Mouse (Mus musculus) right cerebral cortex, postnatal 14 days (tissue): Measurements from ENCODE around the gene Nek8.

ENCODE experiments used
- DNase-seq: peaks from one replicate; pipeline ENCODE4 v3.0.0; 2022

Gene Nek8

GRCm38 (mm10) chr11:78166161-78166560, 10.3 kb downstream of the Nek8 start:
- DNase-seq, result no peak

GRCm38 (mm10) chr11:78165761-78166109, 10.7 kb downstream of the Nek8 start:
- DNase-seq, result peak; percentile 53

- peak; percentile 77 for DNase-seq
Measured at GRCm38 (mm10) chr11:78164924-78165760, 11.3 kb downstream of the Nek8 start, which contains the start of gene Traf4. Gene Traf4 (minus strand): TSS chr11:78165589.

- no peak for DNase-seq
Measured at GRCm38 (mm10) chr11:78164604-78164923, 11.9 kb downstream of the Nek8 start.

DNA sequence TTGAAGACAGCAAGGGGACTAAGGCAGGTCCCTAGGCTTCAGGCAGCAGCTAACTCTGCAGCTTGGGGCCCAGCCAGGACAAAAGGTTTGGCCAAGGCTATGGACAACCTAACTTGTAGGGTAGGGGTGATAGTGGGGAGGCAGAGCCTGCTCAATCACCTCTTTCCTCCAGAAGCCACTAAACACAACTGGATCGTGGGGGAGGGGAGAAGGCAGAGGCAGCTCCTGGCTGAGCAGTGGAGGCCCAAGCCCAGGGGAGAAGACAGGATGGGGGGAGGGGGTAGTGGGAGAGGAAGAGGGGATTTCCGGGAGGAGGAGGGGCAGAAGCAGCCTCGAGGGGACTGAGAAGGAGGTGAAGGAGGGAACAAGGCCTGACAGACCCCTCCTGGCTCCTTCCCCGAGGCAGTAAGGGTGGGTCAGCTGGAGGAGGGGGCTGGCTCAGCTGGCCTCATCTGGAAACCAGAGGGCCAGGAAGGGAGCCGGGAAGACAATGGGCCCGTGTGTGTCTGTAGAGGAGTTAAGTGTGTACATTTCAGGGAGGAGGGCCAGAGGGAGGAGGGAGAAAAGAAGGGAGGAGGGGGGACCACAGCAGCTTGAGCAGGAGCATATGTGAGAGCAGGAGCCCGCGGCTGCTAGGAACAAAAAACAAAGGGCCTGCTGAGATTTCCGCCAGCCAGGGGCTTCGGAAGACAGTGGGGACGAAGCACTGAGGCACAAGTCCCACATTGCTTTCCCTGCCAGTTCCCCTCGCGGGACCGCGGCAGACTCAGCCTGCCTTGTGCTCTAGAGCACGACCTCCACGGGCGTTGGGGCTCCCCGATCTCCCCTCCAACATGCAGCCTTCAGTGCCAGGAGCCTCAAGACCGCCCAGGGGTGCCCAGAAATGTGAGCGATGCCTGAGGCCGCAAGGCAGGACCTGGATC, 12.5 kb downstream of the Nek8 start:
- no peak for DNase-seq

DNA sequence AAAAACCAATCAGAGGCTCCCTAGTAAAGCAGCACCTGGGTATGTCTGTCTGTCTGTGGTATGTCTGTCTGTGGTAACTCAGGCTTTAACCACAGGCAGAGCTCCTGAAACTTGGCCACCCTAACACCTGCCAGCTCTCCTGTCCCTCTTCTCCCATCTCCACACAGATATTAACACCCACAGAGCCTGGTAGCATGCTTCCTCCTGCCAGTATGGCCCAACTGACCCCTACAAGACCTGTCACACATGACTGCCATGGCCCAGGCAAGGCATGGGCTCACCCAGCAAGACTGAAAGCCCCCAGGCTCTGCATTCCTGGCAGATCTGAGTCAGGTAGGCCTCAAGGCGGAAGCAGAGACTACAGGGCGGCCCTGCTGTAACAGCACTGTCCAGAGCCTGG, 13.4 kb downstream of the Nek8 start:
- DNase-seq, result no peak

GRCm38 (mm10) chr11:78162504-78162903, 14.0 kb downstream of the Nek8 start:
- peak; percentile 59 for DNase-seq

GRCm38 (mm10) chr11:78161968-78162367, 14.5 kb downstream of the Nek8 start:
- no peak for DNase-seq

DNA sequence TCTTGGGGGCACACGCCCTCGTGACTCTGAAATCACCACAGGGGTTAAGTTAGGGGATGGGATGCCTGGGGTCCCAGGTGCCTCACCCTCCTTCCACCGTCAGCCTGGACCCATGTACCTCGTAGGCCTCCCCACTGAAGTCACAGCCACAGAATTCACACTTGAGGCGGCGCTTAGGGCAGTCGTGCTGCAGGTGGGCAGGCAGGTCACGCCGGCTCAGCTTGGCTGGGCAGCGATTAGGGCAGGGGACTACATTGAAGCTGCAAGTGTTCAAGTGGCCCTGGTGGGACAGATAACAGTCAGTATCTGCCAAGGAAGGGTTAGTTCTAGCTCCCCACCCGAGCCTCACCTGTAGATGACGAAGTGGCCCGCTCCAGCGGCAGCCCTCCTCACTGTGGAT, 15.3 kb downstream of the Nek8 start:
- DNase-seq, result no peak

DNA sequence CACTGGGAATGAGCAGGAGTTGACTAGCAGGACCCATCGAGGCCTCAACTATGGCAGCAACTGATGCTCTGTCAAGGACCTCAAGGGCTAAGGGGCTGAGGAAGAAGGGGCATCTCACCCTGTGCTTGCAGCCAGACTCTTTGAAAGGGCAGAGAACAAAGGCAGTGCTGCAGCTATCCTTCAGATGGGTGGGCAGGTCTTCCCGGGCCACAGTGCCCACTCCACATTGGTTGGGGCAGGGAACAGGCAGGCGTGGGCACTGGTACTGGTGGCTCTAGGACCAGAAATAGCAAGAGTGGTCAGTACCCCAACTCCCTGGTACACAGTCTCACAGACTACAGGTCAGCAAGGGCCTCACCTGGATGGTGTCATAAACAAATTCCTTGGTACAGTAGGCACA, 15.8 kb downstream of the Nek8 start:
- no peak for DNase-seq

DNA sequence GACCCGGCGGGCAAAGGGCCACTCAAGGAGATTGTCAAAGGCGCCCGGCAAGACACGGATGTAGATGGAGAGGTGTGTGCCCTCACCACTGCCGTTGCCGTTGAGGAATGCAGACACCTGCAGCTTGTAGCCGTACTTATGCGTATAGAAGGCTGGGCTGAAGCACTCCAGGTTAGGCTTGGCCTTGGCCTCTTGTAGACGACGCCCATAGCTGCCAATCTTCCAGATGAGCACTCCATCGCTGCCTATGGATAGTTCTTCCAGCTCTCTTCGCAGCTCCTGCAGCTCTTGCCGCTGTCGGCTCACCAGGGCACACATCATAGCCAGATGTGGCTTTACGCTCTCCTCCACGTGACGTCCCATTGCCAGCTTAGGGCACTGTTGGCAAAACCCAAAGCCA, 16.3 kb downstream of the Nek8 start:
- no peak for DNase-seq

DNA sequence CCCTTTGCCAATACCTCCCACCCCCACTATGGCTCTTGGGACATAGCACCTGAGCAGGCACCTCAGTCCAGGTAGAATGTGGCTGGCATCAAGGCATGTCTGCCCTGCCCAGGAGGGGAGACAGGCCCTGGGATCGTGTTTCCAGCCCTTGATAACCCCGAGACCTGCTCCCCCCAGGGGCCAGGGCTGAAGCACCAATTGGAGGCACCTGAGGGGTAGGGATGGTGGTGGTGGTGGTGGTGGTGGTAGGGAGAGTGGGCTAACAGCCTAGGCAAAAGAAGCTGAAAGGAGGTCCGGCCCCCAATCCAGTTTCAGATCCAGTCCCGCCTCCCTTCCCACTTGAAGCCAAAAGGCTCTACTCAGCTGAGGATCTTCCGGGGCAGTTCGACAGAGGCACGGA, 16.9 kb downstream of the Nek8 start:
- no peak for DNase-seq

DNA sequence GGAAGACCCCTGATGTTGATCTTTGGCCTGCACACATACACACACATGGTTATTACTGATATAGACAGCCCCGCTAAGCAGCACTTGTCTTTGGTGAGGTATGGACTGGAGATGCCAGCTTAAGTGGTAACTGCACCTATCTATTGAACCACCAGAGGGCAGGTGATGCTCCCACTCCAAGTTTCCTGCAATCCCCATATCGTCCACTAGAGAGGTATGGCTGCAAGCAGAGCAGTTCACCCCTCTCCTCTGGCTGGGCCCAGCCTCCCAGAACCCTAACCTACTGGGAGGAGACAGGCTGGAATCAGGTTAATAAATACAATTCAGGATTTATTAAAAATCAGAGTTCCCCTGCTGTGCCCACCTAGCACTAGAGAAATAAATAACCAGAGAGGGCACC, 17.4 kb downstream of the Nek8 start:
- DNase-seq, result peak; percentile 62

DNA sequence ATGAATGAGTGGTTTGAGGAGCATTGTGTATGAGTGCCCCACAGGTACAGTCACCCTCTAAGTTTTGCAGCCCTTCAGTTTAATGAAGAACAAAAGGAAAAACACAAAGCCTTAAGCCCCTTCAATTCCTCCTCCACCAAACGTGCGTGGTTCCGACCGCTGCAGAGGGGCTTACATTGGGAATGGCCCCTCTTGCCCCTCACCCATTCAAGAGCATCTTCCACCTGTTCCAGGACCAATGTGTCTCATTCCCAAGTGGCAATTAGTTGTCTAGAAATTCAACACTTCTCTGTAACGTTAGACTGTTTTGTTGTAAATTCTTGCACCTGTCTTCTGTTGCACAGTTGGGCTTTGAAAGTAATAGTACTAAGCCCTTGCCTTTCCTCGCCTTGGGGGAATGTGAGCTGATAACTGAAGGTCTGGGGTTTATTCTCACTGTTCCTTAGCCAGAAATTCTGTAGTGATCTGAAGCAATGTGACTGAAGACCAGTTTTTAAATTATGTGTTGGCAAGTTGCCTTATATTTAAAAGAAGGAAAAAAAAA, 20.2 kb downstream of the Nek8 start:
- no peak for DNase-seq

- DNase-seq, result no peak
Measured at GRCm38 (mm10) chr11:78155674-78156073, 20.8 kb downstream of the Nek8 start.

DNA sequence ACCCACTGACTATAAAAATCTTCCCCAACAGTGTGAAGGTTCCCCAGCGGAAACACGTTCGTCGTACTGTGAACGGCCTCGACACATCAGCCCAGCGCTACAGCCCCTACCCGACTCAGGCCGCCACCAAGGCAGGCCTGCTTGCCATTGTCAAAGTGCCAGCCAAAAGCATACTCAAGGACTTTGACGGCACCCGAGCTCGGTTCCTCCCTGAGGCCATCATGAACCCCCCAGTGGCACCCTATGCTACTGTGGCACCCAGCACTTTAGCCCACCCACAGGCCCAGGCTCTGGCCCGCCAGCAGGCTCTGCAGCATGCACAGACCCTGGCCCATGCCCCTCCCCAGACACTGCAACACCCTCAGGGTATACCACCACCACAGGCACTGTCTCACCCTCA, 22.7 kb downstream of the Nek8 start:
- peak; percentile 14 for DNase-seq

GRCm38 (mm10) chr11:78152299-78153231, 23.9 kb downstream of the Nek8 start:
- DNase-seq, result peak; percentile 84

DNA sequence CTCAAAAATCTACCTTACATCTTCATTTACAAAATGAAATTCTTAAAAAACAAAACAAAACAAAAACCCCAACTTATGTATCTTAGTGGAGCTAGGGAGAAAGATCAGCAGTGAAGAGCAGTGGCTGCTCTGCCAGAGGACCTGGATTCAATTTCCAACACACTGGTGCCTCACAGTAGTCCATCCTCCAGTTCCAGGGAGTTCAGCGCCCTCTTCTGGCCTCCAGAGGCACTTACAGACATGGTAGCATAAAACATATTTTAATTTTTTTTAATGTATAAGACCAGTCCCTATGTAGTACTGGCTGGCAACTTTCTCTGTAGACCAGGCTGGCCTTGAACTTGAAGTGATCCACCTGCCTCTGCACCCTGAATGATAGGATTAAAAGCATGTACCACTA, 25.3 kb downstream of the Nek8 start:
- DNase-seq, result peak; percentile 24

- no peak for DNase-seq
Measured at GRCm38 (mm10) chr11:78146707-78147543, 29.6 kb downstream of the Nek8 start.

GRCm38 (mm10) chr11:78146168-78146567, 30.3 kb downstream of the Nek8 start:
- DNase-seq, result no peak

DNA sequence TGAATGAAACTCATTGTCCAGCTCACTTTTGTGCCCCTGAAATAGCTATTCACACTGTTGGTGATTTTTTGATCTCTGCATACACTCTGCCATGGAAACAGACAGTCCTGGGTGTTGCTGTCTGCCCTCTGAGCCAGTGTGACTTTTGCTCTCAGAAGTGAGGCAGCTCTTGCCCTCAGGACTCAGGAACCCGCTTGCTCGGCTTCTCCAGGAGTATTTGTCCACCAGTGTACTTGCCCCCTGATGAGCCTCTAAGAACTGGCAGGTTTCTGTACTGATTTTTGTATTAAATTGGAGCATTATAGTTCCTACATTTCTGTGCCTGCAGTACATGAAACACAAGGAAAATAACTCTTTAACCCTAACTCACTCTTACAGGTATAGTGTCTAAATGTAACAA, 33.0 kb downstream of the Nek8 start:
- DNase-seq, result no peak

DNA sequence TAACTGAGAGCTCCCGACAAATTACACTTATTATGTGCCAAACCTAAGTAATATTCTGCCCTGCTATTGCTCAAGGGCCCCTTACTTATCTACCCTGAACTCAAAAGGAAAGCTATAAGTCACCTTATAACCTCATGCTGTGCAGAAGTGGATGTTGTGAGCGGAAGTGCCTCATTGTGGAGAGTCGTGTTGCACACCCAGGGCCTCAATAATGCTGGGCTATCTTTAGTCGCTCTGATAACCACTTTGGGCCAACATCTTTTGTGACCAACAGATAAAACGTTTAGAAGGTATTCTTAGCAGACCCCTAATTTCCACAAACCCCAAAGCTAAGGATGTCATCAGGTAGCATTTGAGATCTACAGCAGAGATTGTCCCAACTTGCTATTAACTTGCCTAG, 35.8 kb downstream of the Nek8 start:
- no peak for DNase-seq
